Mouse (Mus musculus): ENCODE data around the gene Gm45713. TPM values are rescaled to one million over a fixed set of nuclear protein-coding genes. Genes with fewer than 3 reads are reported as not detected.

The Gm45713 gene
- polyA plus RNA-seq (2016; fragmentation: Nextera tagmentation; extraction: Ambion mirVana): 0.11 and 0.19 TPM in 2 replicates

- peaks cover 35% of the 10 kb centered on the region for H3K27me3 ChIP-seq (ENCODE audit: low read depth, poor library complexity, severe bottlenecking)
- peak within 1 kb of the TSS; percentile 66 for H3K4me3 ChIP-seq
- H3K36me3 ChIP-seq: no peaks in the 10 kb centered on the region
- 4% methylated on average over 28 of the region's 29 CpGs for WGBS
- peak within 1 kb of the TSS; percentile 74 for H3K27ac ChIP-seq (replicated peaks)
- peaks cover 23% of the 10 kb centered on the region for H3K4me1 ChIP-seq
- H3K9me3 ChIP-seq (replicated peaks): no peaks in the 10 kb centered on the region
- DNase-seq (ENCODE audit: low spot score): peak; percentile 84
Observed at GRCm38 (mm10) chr7:45135993-45136567, at the start of gene Gm45713, which contains the start of gene Flt3l. Gene Gm45713 (minus strand): TSS chr7:45136231. Gene Flt3l (minus strand): TSS chr7:45136432.

DNA sequence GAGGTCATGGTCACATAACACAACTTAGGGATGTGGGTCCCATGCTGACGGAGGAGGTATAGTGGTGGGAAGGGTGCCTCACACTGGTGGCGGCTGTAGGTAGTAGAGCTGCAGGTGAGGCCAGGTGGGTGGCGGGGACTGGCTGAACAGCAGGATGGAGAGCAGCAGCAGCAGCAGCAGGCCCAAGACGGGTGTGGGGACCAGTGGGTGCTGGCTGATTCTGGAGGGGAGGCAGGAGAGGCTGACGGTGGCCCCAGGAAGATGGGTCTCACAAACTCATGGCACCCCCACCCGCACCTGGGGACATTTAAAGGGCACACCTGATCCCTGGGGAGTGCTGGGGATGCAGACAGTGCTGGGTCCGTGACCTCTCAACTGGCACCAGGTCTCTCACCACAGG, 47.6 kb upstream of the Gm45713 start:
- 64% methylated on average over 7 of the region's 7 CpGs for WGBS
- Histone ChIP-seq H3K9me3 (replicated peaks) (no peaks in the 10 kb centered on the region), H3K36me3 (no peaks in the 10 kb centered on the region), H3K4me1 (peaks cover 24% of the 10 kb centered on the region), H3K27ac (replicated peaks) (no peak overlapping the region), H3K4me3 (no peak overlapping the region), H3K27me3 (ENCODE audit: low read depth, poor library complexity, severe bottlenecking) (peaks cover 98% of the 10 kb centered on the region)
- DNase-seq (ENCODE audit: low spot score): no peak

DNA sequence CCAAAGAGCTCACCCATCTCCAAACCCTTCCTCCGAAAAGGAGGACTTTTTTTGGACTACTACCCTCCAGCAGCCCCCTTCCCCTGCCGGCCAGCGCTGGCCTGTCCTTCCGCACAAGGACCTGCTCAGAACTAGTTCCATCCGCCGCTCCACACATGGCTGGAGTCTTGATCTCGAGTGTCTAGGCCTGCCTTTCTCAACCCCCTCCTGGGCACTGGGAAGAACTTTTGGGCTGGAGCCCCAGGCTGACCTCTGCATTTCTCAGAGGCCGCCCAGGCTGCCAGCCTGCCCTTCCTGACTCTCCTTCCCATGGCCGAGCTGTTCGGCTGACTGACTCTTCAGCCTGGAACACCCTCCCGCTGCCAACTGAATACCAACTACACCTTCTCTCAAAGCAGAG, 46.6 kb upstream of the Gm45713 start:
- H3K9me3 ChIP-seq (replicated peaks): no peaks in the 10 kb centered on the region
- no peak overlapping the region; the same call in 1 of the 2 replicates for H3K27ac ChIP-seq (replicated peaks)
- peaks cover 24% of the 10 kb centered on the region for H3K4me1 ChIP-seq
- no peaks in the 10 kb centered on the region for H3K36me3 ChIP-seq
- H3K4me3 ChIP-seq: peak overlapping the region; percentile 45
- no peak for DNase-seq (ENCODE audit: low spot score)
- 16% methylated on average over 11 of the region's 11 CpGs for WGBS
- peaks cover 98% of the 10 kb centered on the region for H3K27me3 ChIP-seq (ENCODE audit: low read depth, poor library complexity, severe bottlenecking)

DNA sequence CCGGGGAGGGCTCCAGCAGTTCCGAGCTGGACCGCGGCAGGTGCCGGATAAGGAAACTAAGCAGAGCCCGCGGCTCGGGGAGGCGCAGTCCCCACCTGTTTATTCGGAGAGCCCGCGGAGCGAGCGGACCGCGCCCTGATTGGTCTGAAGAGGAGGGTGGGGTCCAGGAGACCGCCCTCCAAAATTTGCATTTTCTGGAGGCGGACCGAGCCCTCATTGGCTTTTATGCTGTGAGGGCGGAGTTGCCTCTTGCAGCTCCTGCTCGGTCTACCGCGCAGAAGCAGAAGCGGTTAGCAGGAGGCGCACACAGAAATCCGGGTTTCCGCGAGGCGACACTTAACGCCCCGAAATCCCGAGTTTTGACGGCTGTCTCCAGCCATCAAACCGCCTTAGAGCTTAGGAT, 46.2 kb upstream of the Gm45713 start:
- Histone ChIP-seq H3K4me1 (peaks cover 24% of the 10 kb centered on the region), H3K36me3 (no peaks in the 10 kb centered on the region), H3K27me3 (ENCODE audit: low read depth, poor library complexity, severe bottlenecking) (peaks cover 100% of the 10 kb centered on the region), H3K9me3 (replicated peaks) (no peaks in the 10 kb centered on the region), H3K27ac (replicated peaks) (no peak overlapping the region; the same call in 1 of the 2 replicates), H3K4me3 (peak overlapping the region; percentile 45)
- peak; percentile 87 for DNase-seq (ENCODE audit: low spot score)
- WGBS: under 1% methylated on average over 34 of the region's 34 CpGs

- H3K27ac ChIP-seq (replicated peaks): no peak overlapping the region
- H3K36me3 ChIP-seq: no peaks in the 10 kb centered on the region
- H3K4me1 ChIP-seq: peaks cover 26% of the 10 kb centered on the region
- peak overlapping the region; percentile 45 for H3K4me3 ChIP-seq
- WGBS: 4% methylated on average over 35 of the region's 35 CpGs
- DNase-seq (ENCODE audit: low spot score): no peak
- no peaks in the 10 kb centered on the region for H3K9me3 ChIP-seq (replicated peaks)
- peaks cover 100% of the 10 kb centered on the region for H3K27me3 ChIP-seq (ENCODE audit: low read depth, poor library complexity, severe bottlenecking)
Observed at GRCm38 (mm10) chr7:45181540-45181939, 45.5 kb upstream of the Gm45713 start.

DNA sequence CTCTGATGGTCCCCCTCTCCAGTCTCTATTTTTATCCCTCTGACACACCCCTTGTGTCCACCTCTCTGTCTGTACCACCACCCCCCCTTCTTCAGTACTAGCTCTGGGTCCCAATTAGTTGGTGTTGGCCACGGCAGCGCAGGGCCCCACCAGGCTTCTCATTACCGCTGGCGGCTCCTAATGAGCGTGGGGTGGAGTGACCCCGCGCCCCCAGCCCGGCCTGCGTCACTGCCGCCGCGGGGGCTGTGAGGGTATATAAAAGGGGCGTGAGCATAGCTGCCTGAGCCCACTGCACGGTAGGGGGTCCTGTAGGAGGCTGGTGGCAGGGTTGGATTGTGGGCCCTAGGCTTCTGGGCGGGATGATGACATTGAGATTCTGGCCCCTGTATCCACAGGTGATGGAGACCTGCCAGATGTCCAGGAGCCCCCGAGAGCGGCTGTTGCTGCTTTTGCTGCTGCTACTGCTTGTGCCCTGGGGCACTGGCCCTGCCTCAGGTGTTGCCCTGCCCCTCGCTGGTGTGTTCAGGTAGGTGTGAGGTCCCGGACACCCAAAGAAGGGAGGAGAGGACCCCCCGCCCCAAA, 45.0 kb upstream of the Gm45713 start, which contains the start of gene Pth2:
Gene Pth2, plus strand, starts transcription at position 100 of the 582 bp plus-strand sequence.
- H3K4me1 ChIP-seq: peaks cover 31% of the 10 kb centered on the region
- DNase-seq (ENCODE audit: low spot score): no peak
- no peak within 1 kb of the TSS for H3K27ac ChIP-seq (replicated peaks)
- H3K36me3 ChIP-seq: no peaks in the 10 kb centered on the region
- no peaks in the 10 kb centered on the region for H3K9me3 ChIP-seq (replicated peaks)
- peak within 1 kb of the TSS; percentile 45 for H3K4me3 ChIP-seq
- peaks cover 100% of the 10 kb centered on the region for H3K27me3 ChIP-seq (ENCODE audit: low read depth, poor library complexity, severe bottlenecking)
- WGBS: 25% methylated on average over 20 of the region's 20 CpGs

DNA sequence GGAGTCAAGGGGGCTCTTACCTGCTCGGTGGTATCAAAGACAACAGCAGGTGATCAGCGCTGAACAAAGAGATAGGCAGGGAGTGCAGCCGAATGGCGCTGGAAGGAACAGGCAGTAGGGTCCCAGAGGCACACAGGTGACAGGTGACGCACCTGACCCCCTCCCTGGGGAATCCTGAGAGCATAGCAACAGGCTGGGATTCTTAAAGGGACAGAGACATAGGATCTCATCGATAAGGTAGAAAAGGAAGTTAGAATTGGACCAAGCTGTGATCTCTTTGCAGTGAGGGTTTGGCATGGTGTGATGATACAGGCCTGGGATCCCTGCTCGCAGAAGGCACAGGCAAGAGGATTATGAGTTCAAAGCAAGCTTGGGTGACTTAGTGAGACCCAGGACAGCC, 43.4 kb upstream of the Gm45713 start, which contains the start of gene Gfy:
Gene Gfy, minus strand, starts transcription at position 101 of the 400 bp plus-strand sequence.
- Histone ChIP-seq H3K4me1 (peaks cover 46% of the 10 kb centered on the region), H3K36me3 (no peaks in the 10 kb centered on the region), H3K27me3 (ENCODE audit: low read depth, poor library complexity, severe bottlenecking) (peaks cover 100% of the 10 kb centered on the region), H3K4me3 (no peak within 1 kb of the TSS), H3K27ac (replicated peaks) (no peak within 1 kb of the TSS), H3K9me3 (replicated peaks) (no peaks in the 10 kb centered on the region)
- 33% methylated on average over 7 of the region's 7 CpGs for WGBS
- DNase-seq (ENCODE audit: low spot score): no peak

- no peaks in the 10 kb centered on the region for H3K36me3 ChIP-seq
- DNase-seq (ENCODE audit: low spot score): no peak
- H3K27me3 ChIP-seq (ENCODE audit: low read depth, poor library complexity, severe bottlenecking): peaks cover 99% of the 10 kb centered on the region
- 21% methylated on average over 7 of the region's 7 CpGs for WGBS
- H3K4me3 ChIP-seq: no peak overlapping the region
- H3K4me1 ChIP-seq: peaks cover 48% of the 10 kb centered on the region
- H3K9me3 ChIP-seq (replicated peaks): no peaks in the 10 kb centered on the region
- H3K27ac ChIP-seq (replicated peaks): no peak overlapping the region
Observed at GRCm38 (mm10) chr7:45178550-45178949, 42.5 kb upstream of the Gm45713 start.

DNA sequence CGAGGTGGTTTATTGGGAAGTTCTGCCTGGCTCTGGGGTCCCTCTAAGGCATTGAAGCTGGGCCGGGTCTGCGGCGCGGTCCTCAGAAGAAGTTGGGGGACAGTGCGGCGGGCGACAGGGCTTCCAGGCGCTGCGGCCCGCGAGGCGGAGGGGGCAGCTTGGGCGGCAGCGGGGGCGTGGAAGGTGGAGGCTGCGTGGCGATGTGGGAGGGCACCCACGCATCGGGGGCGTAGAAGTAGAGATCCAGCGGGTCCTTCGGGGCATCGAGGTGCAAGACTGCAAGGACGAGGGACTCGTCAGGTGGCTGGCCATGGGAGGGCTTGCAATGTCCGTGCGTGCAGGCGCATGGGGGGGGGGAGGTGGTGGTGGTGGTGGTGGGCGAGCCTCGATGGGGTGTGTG, 40.3 kb upstream of the Gm45713 start:
- H3K9me3 ChIP-seq (replicated peaks): peaks cover 9% of the 10 kb centered on the region; the same call in 1 of the 2 replicates
- H3K36me3 ChIP-seq: no peaks in the 10 kb centered on the region
- 0 out of 2 replicates have a peak overlapping the region, but pooled peaks have one; percentile 13 for H3K27ac ChIP-seq (replicated peaks)
- peak overlapping the region; percentile 44 for H3K4me3 ChIP-seq
- H3K27me3 ChIP-seq (ENCODE audit: low read depth, poor library complexity, severe bottlenecking): peaks cover 97% of the 10 kb centered on the region
- no peak for DNase-seq (ENCODE audit: low spot score)
- peaks cover 32% of the 10 kb centered on the region for H3K4me1 ChIP-seq
- WGBS: under 1% methylated on average over 29 of the region's 31 CpGs

DNA sequence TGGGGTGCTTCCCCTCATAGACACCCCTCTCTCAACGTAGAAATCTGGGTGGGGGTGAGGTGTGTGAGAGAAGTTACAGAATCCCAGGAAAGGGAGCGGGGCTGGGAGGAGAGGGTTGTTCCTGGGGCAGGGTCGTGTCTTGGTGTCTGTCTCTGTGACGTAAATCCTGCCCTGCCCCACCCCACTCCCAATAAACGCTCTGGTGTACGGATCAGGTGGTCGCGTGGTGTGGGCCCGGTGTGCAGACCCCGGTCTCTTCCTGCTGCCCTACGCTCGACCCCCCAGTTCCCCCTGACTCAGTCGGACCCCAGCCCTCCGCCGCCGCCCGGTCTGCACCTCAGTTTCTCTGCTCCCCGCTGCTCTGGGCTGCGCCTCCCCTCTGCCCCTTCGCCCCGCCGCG, 39.9 kb upstream of the Gm45713 start:
- Histone ChIP-seq H3K9me3 (replicated peaks) (peaks cover 11% of the 10 kb centered on the region), H3K27me3 (ENCODE audit: low read depth, poor library complexity, severe bottlenecking) (peaks cover 97% of the 10 kb centered on the region), H3K4me1 (peaks cover 27% of the 10 kb centered on the region), H3K4me3 (peak overlapping the region; percentile 44), H3K36me3 (no peaks in the 10 kb centered on the region), H3K27ac (replicated peaks) (0 out of 2 replicates have a peak overlapping the region, but pooled peaks have one; percentile 13)
- under 1% methylated on average over 23 of the region's 23 CpGs for WGBS
- DNase-seq (ENCODE audit: low spot score): no peak

DNA sequence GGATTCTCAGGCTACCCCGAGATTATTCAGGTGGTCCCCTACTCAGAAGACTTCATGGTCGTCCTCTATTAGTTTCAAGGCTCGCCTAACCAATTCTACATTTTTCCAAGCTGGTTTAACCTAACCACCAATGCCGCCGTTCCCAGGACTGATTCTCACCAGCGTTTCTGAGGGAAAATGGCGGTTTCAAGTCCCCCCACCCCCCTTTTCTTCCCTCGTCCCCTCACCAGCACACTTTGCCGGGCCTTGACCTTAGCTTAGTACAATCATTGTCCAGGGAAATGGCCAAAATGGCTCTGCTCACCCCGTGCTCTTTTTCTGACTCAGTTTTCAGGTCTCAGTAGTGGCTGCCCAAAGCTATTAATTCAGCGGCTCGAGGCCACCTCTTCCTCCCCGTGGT, 39.4 kb upstream of the Gm45713 start:
- Histone ChIP-seq H3K27me3 (ENCODE audit: low read depth, poor library complexity, severe bottlenecking) (peaks cover 97% of the 10 kb centered on the region), H3K27ac (replicated peaks) (no peak overlapping the region), H3K9me3 (replicated peaks) (peaks cover 16% of the 10 kb centered on the region), H3K4me3 (peak overlapping the region; percentile 44; the same call in 1 of the 2 replicates), H3K4me1 (peaks cover 24% of the 10 kb centered on the region), H3K36me3 (no peaks in the 10 kb centered on the region)
- no peak for DNase-seq (ENCODE audit: low spot score)
- 4% methylated on average over 13 of the region's 13 CpGs for WGBS

- H3K36me3 ChIP-seq: no peaks in the 10 kb centered on the region
- peaks cover 97% of the 10 kb centered on the region for H3K27me3 ChIP-seq (ENCODE audit: low read depth, poor library complexity, severe bottlenecking)
- WGBS: 3% methylated on average over 29 of the region's 29 CpGs
- peak; percentile 51 for DNase-seq (ENCODE audit: low spot score)
- peaks cover 24% of the 10 kb centered on the region for H3K4me1 ChIP-seq
- peak overlapping the region; percentile 43 for H3K4me3 ChIP-seq
- H3K27ac ChIP-seq (replicated peaks): no peak overlapping the region
- H3K9me3 ChIP-seq (replicated peaks): peaks cover 23% of the 10 kb centered on the region
Observed at GRCm38 (mm10) chr7:45174567-45175280, 38.7 kb upstream of the Gm45713 start.

Data from midbrain, embryonic 10.5 days (tissue).